Mouse (Mus musculus) thymus, adult 2 months (tissue): ENCODE measurements around the gene Gm45261.

Source experiments
- CTCF ChIP-seq: fragments of 200-500 bp; IDR thresholded peaks from 2 replicates; pipeline ENCODE4 v1.5.1; 2012; ENCODE audit warnings: mild to moderate bottlenecking, control low read depth, low read length, moderate library complexity, borderline replicate concordance; ENCODE audit not compliant: control insufficient read depth, poor library complexity, insufficient read depth; ENCODE audit errors: extremely low read depth
- POLR2A ChIP-seq: fragments of 200-500 bp; IDR thresholded peaks from 2 replicates; pipeline ENCODE4 v1.6.1; 2012; ENCODE audit warnings: mild to moderate bottlenecking, low read length, control low read depth, moderate library complexity; ENCODE audit not compliant: control insufficient read depth, poor library complexity, insufficient read depth; ENCODE audit errors: extremely low read depth

DNA sequence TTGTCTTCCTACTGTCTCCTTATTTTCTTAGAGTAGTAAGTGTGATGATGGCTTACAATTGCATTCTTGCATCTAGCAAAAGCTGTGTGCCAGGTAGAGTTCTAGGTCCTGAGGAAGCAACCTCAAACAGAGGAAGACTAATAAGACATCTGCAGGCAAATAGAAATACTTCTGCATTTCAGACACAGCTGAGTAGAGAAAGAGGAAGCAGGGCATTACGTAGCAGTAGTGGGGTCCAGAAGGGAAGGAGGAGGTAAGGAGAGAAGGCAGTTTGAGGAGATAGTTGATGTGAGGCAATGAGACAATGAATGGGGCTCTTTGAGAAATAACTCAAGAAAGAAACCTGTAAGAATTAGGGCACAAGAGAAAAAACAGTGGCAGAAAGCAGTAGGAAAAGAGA lies 59.3 kb downstream of the Gm45261 start:
- TF ChIP-seq POLR2A (no peak), CTCF (no peak)
